Mouse (Mus musculus): Measurements from ENCODE around the gene Dapp1. TPM values are rescaled to one million over a fixed set of nuclear protein-coding genes. Genes with fewer than 3 reads are reported as not detected.

Dapp1 gene
- polyA plus RNA-seq, 1 experiment: 0.16 TPM

DNA sequence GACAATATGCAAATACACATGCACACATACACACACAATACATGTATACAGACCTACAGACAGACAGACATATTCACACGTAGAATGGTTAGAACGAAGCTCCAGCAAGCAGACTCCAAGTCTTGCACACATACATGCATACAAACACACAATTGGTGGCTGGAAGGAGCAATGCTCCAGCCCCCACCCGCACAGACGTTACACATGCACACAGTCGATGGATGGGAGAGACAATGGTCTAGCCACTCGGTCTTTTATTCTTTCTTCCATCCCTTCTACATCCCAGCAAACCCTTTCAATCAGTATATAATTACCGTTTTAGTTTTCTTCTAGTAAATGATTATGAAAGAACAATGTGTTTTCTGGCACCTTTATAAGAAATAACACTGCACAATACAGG is 14.1 kb upstream of the Dapp1 start:
- H3K4me3 ChIP-seq: no peak overlapping the region
- H3K4me2 ChIP-seq (ENCODE audit: low read depth): no peak overlapping the region
- no peaks in the 10 kb centered on the region for H3K27me3 ChIP-seq (ENCODE audit: control insufficient read depth, insufficient read depth, insufficient read length)
- no peaks in the 10 kb centered on the region for H3K79me2 ChIP-seq (ENCODE audit: control insufficient read depth, insufficient read depth)
- no peak overlapping the region for H3ac ChIP-seq (ENCODE audit: control insufficient read depth, insufficient read length)
- no peak for TF ChIP-seq TCF3 (IDR thresholded peaks at IDR 0.05; ENCODE audit: insufficient read length, low read depth)
- TF ChIP-seq TCF12 (IDR thresholded peaks at IDR 0.05; ENCODE audit: insufficient read depth, poor library complexity, severe bottlenecking): no peak
- no peak for TF ChIP-seq USF1 (IDR thresholded peaks at IDR 0.05; ENCODE audit: low read depth)
- no peak for TF ChIP-seq CEBPB (IDR thresholded peaks at IDR 0.05; ENCODE audit: insufficient read depth, poor library complexity, severe bottlenecking)
- TF ChIP-seq E2F4 (IDR thresholded peaks at IDR 0.05; ENCODE audit: insufficient read depth): no peak
- TF ChIP-seq MYOD1 (IDR thresholded peaks at IDR 0.05; ENCODE audit: control insufficient read depth in 1 of 3, insufficient read length in 2 of 3, low read depth in 2 of 3): no peak
- no peak for TF ChIP-seq REST (IDR thresholded peaks at IDR 0.05; ENCODE audit: insufficient read depth, insufficient read length)
- TF ChIP-seq POLR2A (IDR thresholded peaks at IDR 0.05; ENCODE audit: insufficient read length, low read depth): no peak
- no peak for TF ChIP-seq MAX (IDR thresholded peaks at IDR 0.05; ENCODE audit: low read depth)
- no peak for TF ChIP-seq MYOG (IDR thresholded peaks at IDR 0.05; ENCODE audit: control insufficient read depth in 1 of 3, insufficient read depth in 1 of 3, insufficient read length in 2 of 3, low read depth in 2 of 3)
- TF ChIP-seq POLR2AphosphoS2 (IDR thresholded peaks at IDR 0.05; ENCODE audit: insufficient read length, low read depth): no peak
- TF ChIP-seq SRF (IDR thresholded peaks at IDR 0.05; ENCODE audit: control insufficient read depth, insufficient read length, low read depth): no peak
- H3K36me3 ChIP-seq (ENCODE audit: control insufficient read depth, insufficient read depth): no peaks in the 10 kb centered on the region

DNA sequence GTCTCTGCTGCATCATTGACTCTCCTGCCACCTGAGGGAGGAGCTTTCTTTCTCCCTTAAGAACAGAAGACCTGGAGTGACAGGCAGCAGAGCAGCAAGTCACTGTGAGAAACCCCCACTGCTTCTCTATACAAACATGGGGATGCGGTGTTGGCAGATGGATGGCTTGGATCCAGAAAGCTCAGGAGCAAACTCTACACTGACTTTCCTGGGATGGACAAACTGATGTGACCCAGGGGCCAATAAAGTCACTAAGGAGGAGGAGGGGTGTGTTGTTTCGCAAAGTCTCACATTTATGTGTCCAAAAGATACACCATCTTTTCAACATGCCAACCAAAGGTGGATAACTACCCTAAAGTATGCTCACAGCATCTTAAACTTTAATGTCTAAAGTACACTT is 12.9 kb upstream of the Dapp1 start:
- Histone ChIP-seq H3K4me2 (ENCODE audit: low read depth) (no peak overlapping the region), H3K27me3 (ENCODE audit: control insufficient read depth, insufficient read depth, insufficient read length) (no peaks in the 10 kb centered on the region), H3K79me2 (ENCODE audit: control insufficient read depth, insufficient read depth) (no peaks in the 10 kb centered on the region), H3K4me3 (no peak overlapping the region), H3K36me3 (ENCODE audit: control insufficient read depth, insufficient read depth) (no peaks in the 10 kb centered on the region), H3ac (ENCODE audit: control insufficient read depth, insufficient read length) (no peak overlapping the region)
- TF ChIP-seq MYOG (IDR thresholded peaks at IDR 0.05; ENCODE audit: control insufficient read depth in 1 of 3, insufficient read depth in 1 of 3, insufficient read length in 2 of 3, low read depth in 2 of 3) (no peak), TCF12 (IDR thresholded peaks at IDR 0.05; ENCODE audit: insufficient read depth, poor library complexity, severe bottlenecking) (no peak), POLR2AphosphoS2 (IDR thresholded peaks at IDR 0.05; ENCODE audit: insufficient read length, low read depth) (no peak), TCF3 (IDR thresholded peaks at IDR 0.05; ENCODE audit: insufficient read length, low read depth) (no peak), POLR2A (IDR thresholded peaks at IDR 0.05; ENCODE audit: insufficient read length, low read depth) (no peak), MYOD1 (IDR thresholded peaks at IDR 0.05; ENCODE audit: control insufficient read depth in 1 of 3, insufficient read length in 2 of 3, low read depth in 2 of 3) (no peak), CEBPB (IDR thresholded peaks at IDR 0.05; ENCODE audit: insufficient read depth, poor library complexity, severe bottlenecking) (no peak)

DNA sequence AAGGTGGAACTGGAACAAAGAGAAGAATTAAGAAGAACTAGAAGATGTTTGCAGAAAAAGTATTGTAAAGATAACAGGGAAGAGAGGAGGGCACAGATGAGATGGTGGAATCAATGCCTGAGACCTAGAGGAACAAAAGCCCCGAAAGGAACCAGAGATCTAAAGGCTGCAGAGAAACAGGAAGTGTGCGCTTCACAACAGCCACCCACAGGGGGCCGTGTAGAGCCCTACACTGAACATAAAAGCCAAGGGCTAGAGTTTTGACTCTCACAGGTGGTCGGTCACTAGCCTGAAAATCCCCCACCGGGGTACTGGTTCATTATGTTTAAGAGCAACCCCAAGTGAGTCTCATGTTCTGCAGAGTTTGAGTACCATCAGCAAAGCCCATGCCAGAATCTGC is 11.0 kb upstream of the Dapp1 start:
- Histone ChIP-seq H3K36me3 (ENCODE audit: control insufficient read depth, insufficient read depth) (no peaks in the 10 kb centered on the region), H3K4me3 (no peak overlapping the region), H3K4me2 (ENCODE audit: low read depth) (no peak overlapping the region), H3K27me3 (ENCODE audit: control insufficient read depth, insufficient read depth, insufficient read length) (no peaks in the 10 kb centered on the region), H3ac (ENCODE audit: control insufficient read depth, insufficient read length) (no peak overlapping the region), H3K79me2 (ENCODE audit: control insufficient read depth, insufficient read depth) (no peaks in the 10 kb centered on the region)
- TF ChIP-seq REST (IDR thresholded peaks at IDR 0.05; ENCODE audit: insufficient read depth, insufficient read length) (no peak), POLR2AphosphoS2 (IDR thresholded peaks at IDR 0.05; ENCODE audit: insufficient read length, low read depth) (no peak), MYOG (IDR thresholded peaks at IDR 0.05; ENCODE audit: control insufficient read depth in 1 of 3, insufficient read depth in 1 of 3, insufficient read length in 2 of 3, low read depth in 2 of 3) (no peak), MYOD1 (IDR thresholded peaks at IDR 0.05; ENCODE audit: control insufficient read depth in 1 of 3, insufficient read length in 2 of 3, low read depth in 2 of 3) (no peak), E2F4 (IDR thresholded peaks at IDR 0.05; ENCODE audit: insufficient read depth) (no peak), TCF12 (IDR thresholded peaks at IDR 0.05; ENCODE audit: insufficient read depth, poor library complexity, severe bottlenecking) (no peak), MAX (IDR thresholded peaks at IDR 0.05; ENCODE audit: low read depth) (no peak), SRF (IDR thresholded peaks at IDR 0.05; ENCODE audit: control insufficient read depth, insufficient read length, low read depth) (no peak), USF1 (IDR thresholded peaks at IDR 0.05; ENCODE audit: low read depth) (no peak), CEBPB (IDR thresholded peaks at IDR 0.05; ENCODE audit: insufficient read depth, poor library complexity, severe bottlenecking) (no peak), TCF3 (IDR thresholded peaks at IDR 0.05; ENCODE audit: insufficient read length, low read depth) (no peak), POLR2A (IDR thresholded peaks at IDR 0.05; ENCODE audit: insufficient read length, low read depth) (no peak)

DNA sequence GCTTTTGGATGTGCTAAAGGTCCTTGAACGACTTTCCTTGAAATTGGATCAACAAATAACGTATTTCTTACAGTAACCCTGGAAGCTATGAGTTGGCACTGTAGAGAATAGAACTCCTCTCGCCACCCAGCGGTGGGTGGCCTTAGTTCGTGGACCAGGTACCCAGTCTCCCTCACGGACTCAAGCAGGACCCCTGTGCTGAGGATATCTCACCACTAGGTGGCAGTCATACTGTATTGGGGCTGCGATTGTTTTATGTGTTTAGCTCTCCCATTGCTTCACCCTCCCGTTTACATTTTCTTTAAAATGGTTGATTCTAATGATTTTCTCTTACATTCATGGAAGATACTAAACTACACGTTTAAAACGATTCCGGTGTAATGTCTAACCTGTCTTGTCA is 9.8 kb upstream of the Dapp1 start:
- TF ChIP-seq E2F4 (IDR thresholded peaks at IDR 0.05; ENCODE audit: insufficient read depth): no peak
- TF ChIP-seq MAX (IDR thresholded peaks at IDR 0.05; ENCODE audit: low read depth): no peak
- TF ChIP-seq POLR2AphosphoS2 (IDR thresholded peaks at IDR 0.05; ENCODE audit: insufficient read length, low read depth): no peak
- TF ChIP-seq CEBPB (IDR thresholded peaks at IDR 0.05; ENCODE audit: insufficient read depth, poor library complexity, severe bottlenecking): no peak
- no peak for TF ChIP-seq MYOG (IDR thresholded peaks at IDR 0.05; ENCODE audit: control insufficient read depth in 1 of 3, insufficient read depth in 1 of 3, insufficient read length in 2 of 3, low read depth in 2 of 3)
- no peak for TF ChIP-seq SRF (IDR thresholded peaks at IDR 0.05; ENCODE audit: control insufficient read depth, insufficient read length, low read depth)
- TF ChIP-seq POLR2A (IDR thresholded peaks at IDR 0.05; ENCODE audit: insufficient read length, low read depth): no peak
- TF ChIP-seq TCF12 (IDR thresholded peaks at IDR 0.05; ENCODE audit: insufficient read depth, poor library complexity, severe bottlenecking): no peak
- no peak for TF ChIP-seq USF1 (IDR thresholded peaks at IDR 0.05; ENCODE audit: low read depth)
- no peak for TF ChIP-seq TCF3 (IDR thresholded peaks at IDR 0.05; ENCODE audit: insufficient read length, low read depth)
- no peak for TF ChIP-seq MYOD1 (IDR thresholded peaks at IDR 0.05; ENCODE audit: control insufficient read depth in 1 of 3, insufficient read length in 2 of 3, low read depth in 2 of 3)
- TF ChIP-seq REST (IDR thresholded peaks at IDR 0.05; ENCODE audit: insufficient read depth, insufficient read length): no peak

More for the DNA sequence above, 9.8 kb upstream of the Dapp1 start:
- H3K79me2 ChIP-seq (ENCODE audit: control insufficient read depth, insufficient read depth): no peaks in the 10 kb centered on the region
- no peak overlapping the region for H3ac ChIP-seq (ENCODE audit: control insufficient read depth, insufficient read length)
- H3K36me3 ChIP-seq (ENCODE audit: control insufficient read depth, insufficient read depth): no peaks in the 10 kb centered on the region
- peak overlapping the region; percentile 8 for H3K4me2 ChIP-seq (ENCODE audit: low read depth)
- H3K27me3 ChIP-seq (ENCODE audit: control insufficient read depth, insufficient read depth, insufficient read length): no peaks in the 10 kb centered on the region
- no peak overlapping the region for H3K4me3 ChIP-seq

All from myocyte (in vitro differentiated cells).